Mouse (Mus musculus) lung, postnatal 0 days (tissue): ENCODE data around the gene Wwp2.

ENCODE experiments used
- CTCF ChIP-seq: IDR thresholded peaks from 2 replicates; pipeline ENCODE4 v1.5.1; 2016; ENCODE audit warnings: antibody characterized with exemption, mild to moderate bottlenecking
- EP300 ChIP-seq: IDR thresholded peaks from 2 replicates; pipeline ENCODE4 v1.6.1; 2016; ENCODE audit warnings: antibody characterized with exemption, mild to moderate bottlenecking, control low read depth

DNA sequence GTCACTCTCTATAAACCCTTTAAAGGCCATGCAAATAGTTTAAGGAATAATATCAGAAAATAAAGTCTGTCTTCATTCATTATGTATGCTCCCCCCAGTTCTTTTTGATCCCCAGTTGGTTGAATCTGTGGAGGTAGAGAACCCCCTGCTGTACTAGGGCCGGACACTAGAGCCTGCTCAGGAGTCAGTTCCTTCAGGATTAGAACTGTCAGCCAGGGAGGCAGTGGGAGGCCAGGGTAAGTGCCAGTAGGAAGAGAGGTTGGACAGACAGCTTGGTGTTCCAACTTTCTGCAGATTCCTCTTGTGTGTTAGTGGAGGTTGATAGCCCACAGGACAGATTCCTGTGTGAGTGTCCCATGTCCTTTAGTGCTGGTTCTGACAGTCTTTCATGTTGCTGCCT, 62.2 kb downstream of the Wwp2 start:
- TF ChIP-seq CTCF: peak; percentile 26; the same call in 1 of the 2 replicates
- TF ChIP-seq EP300: no peak
